Mouse (Mus musculus): Measurements from ENCODE around the gene Ajm1. TPM values are rescaled to one million over a fixed set of nuclear protein-coding genes. Genes with fewer than 3 reads are reported as not detected.

The Ajm1 gene
- polyA plus RNA-seq, 1 experiment = 0.11 TPM

DNA sequence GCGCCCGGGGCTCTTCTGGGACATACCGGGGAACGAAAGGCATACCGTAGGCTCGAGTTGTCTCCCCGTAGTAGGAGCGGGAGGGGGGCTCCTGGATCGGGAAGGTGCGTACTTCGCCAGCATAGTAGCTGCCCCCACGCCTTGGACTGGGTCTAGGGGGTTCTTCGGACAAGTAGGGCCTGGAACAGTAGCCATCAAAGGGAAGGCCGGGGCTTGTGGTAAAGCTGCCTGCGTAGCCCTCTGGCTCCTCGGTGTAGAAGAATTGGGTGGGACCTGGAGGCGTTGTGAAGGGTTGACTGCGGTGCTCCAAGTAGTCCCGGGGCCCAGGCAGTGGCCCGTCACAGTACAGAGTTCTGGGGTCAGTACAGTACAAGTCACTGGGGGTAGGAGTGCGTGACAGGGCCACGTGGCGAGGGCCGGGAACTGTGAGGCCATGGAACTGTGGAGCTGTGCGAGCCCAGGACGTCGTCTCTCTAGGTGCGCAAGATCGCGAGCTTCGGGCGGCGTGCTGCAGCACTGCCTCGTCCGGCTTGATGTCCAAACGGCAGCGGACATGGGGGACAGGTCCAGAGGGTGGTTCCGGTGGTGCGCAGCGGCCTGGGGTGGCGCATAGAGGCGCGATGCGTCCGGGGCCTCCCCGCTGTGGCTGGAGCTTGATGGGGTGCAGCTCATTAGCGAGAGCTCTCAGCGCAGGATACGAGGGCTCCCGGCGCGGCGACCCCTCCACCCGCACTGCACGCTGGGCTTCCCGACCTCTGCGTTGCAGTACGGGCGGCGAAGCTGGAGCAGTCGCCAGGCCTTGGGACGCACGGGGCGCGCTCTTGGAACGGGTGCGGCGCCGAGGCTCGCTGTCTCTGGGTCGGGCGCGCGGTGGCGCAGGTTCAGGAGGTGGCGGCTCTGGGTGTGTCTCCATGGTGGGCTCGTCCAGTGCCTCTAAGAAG is 2.5 kb downstream of the Ajm1 start:
- H3K27ac ChIP-seq (ENCODE audit: control insufficient read depth, insufficient read depth, low read depth, low read length) = no peak overlapping the region
- H3K36me3 ChIP-seq (ENCODE audit: control insufficient read depth, insufficient read depth, low read length) = no peaks in the 10 kb centered on the region; the same call in 1 of the 2 replicates
- no peaks in the 10 kb centered on the region for H3K27me3 ChIP-seq (ENCODE audit: control insufficient read depth, insufficient read depth, low read length)
- TF ChIP-seq CTCF (IDR thresholded peaks at IDR 0.05; ENCODE audit: control insufficient read depth, insufficient read depth, insufficient replicate concordance, low read depth, low read length) (no peak), POLR2A (IDR thresholded peaks at IDR 0.05; ENCODE audit: control insufficient read depth, low read depth, low read length) (no peak; the same call in 1 of the 2 replicates)
- H3K4me1 ChIP-seq (ENCODE audit: control insufficient read depth, insufficient read depth, low read length) = peaks cover 58% of the 10 kb centered on the region
- H3K4me3 ChIP-seq (ENCODE audit: control insufficient read depth, low read depth, low read length) = peak overlapping the region; percentile 26

DNA sequence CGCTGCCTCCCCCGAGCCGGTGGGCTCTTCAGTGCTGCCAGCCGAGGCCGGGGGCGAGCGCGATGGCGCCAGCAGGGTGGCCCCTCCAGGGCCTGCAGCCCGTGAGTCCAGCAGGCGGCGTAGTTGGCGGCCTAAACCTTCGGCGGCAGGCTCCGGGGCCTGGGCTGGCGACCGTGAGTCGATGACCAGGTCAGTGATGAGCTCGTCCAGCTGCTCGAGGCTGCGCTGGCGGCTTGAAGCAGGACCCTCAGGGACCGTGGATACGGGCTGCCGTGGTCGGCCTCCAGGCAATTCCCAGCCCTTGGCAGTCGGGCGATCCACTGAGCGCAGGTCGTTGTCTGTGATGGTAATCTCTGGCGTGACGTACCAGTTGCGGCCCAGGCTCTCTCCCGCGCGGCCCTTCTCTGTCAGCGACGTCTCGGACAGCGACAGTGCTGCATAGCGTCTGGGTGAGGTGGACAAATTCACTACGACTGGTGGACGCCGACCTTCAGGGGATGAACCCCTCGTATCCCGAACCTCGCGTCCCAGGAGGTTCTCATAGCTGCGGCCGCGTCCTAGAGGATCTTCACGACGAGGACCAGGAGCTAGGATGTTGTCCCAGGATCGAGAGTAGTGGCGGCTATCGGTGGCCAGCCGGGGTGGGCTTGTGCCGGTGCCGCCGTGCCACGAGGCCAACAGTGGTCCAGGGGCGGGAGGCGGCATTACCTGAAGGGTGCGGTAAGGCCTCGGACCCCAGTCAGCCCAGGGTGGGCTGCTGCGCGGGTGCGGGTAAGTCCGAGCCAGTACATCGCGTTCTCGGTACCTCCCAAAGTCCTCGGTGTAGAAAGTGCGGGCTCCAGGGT is 3.4 kb downstream of the Ajm1 start:
- TF ChIP-seq CTCF (IDR thresholded peaks at IDR 0.05; ENCODE audit: control insufficient read depth, insufficient read depth, insufficient replicate concordance, low read depth, low read length) (no peak), POLR2A (IDR thresholded peaks at IDR 0.05; ENCODE audit: control insufficient read depth, low read depth, low read length) (no peak)
- Histone ChIP-seq H3K27ac (ENCODE audit: control insufficient read depth, insufficient read depth, low read depth, low read length) (no peak overlapping the region), H3K27me3 (ENCODE audit: control insufficient read depth, insufficient read depth, low read length) (no peaks in the 10 kb centered on the region), H3K36me3 (ENCODE audit: control insufficient read depth, insufficient read depth, low read length) (no peaks in the 10 kb centered on the region), H3K4me1 (ENCODE audit: control insufficient read depth, insufficient read depth, low read length) (peaks cover 61% of the 10 kb centered on the region), H3K4me3 (ENCODE audit: control insufficient read depth, low read depth, low read length) (peak overlapping the region; percentile 37)

DNA sequence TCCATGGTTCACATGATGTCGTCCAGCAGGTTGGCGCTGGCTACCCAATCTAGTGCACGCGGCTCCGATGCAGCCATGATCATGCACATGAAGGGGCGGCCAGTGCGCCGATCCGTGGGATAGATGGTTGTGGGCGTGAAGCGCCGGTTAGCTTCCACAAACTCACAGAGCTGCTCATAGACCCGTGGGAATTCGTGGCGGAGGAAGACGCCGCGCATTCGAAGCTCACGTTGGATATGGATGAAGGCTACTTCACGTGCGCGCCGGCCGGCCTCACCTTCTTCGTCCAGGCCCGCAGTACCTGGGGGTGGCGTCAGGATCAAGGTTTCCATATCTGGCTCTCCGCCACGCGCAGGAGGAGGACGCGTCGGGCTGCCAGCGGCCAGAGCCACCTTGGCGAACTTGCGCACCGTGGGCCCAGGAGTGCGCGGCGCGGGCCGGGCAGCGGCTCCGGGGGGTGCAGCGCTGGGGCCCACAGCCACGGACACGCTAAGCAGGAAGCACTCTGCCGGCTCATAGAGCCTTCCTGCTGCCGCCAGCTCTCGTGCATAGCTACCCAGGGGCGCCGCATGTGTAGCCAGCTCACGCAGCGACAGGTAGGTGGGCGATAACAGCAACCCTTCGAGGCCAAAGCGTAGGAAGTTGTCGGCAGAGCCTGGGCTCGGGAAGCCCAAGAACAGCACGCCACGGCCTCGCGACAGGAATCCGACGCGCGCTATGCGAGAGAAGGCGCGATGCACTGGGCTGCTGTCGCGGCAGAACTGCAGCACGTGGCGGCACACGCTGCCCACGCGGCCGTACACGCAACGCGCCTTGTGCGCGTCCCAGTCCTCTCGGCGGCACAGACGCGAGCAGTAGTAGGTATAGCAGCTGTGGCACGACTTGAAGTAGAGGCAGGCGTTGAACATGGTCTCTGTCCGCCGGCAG is 4.3 kb downstream of the Ajm1 start:
- TF ChIP-seq CTCF (IDR thresholded peaks at IDR 0.05; ENCODE audit: control insufficient read depth, insufficient read depth, insufficient replicate concordance, low read depth, low read length) (no peak), POLR2A (IDR thresholded peaks at IDR 0.05; ENCODE audit: control insufficient read depth, low read depth, low read length) (no peak)
- Histone ChIP-seq H3K27ac (ENCODE audit: control insufficient read depth, insufficient read depth, low read depth, low read length) (no peak overlapping the region), H3K27me3 (ENCODE audit: control insufficient read depth, insufficient read depth, low read length) (no peaks in the 10 kb centered on the region), H3K4me1 (ENCODE audit: control insufficient read depth, insufficient read depth, low read length) (peaks cover 61% of the 10 kb centered on the region), H3K4me3 (ENCODE audit: control insufficient read depth, low read depth, low read length) (peak overlapping the region; percentile 37), H3K36me3 (ENCODE audit: control insufficient read depth, insufficient read depth, low read length) (no peaks in the 10 kb centered on the region)

DNA sequence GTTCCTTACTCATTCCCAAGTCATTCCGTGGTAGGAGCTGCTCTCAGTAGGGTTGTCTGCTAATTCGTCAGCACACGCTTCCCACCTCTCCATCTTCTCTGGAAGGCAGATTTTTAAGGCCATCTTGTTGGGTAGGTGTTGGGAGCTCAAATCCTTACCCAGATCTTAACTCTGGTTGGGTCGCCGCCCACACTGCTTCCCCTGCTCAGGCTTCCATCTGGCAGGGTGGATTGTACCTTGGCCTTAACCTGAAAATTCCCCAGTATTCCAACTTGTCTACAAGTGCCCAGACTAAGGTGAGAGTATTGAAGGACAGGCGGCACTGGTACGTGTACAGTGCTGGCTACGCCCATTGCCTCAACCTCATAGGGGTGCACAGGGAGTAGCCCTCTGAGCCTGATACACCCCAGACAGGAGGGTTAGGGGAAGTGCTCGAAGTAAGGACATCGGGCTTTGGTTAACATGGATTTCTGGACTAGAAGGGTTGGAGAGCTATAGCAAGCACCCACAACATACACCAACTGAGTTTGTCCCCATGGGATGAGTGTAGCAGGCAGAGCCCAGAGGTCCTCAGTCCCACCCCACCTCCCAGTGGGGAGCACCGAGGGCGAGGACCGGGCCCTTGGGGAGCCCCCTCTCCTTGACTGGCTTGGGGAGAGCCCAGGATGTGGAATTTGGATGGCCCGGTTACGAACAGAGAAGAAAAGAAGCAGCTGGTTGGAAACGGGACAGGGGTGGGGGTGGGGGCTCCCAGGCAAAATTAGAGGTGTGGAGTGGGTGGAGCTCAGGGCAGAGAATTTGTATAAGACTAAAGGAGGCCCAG is 5.3 kb downstream of the Ajm1 start:
- Histone ChIP-seq H3K27ac (ENCODE audit: control insufficient read depth, insufficient read depth, low read depth, low read length) (no peak overlapping the region), H3K4me3 (ENCODE audit: control insufficient read depth, low read depth, low read length) (no peak overlapping the region), H3K27me3 (ENCODE audit: control insufficient read depth, insufficient read depth, low read length) (no peaks in the 10 kb centered on the region), H3K4me1 (ENCODE audit: control insufficient read depth, insufficient read depth, low read length) (peaks cover 58% of the 10 kb centered on the region), H3K36me3 (ENCODE audit: control insufficient read depth, insufficient read depth, low read length) (no peaks in the 10 kb centered on the region)
- no peak for TF ChIP-seq POLR2A (IDR thresholded peaks at IDR 0.05; ENCODE audit: control insufficient read depth, low read depth, low read length)
- no peak for TF ChIP-seq CTCF (IDR thresholded peaks at IDR 0.05; ENCODE audit: control insufficient read depth, insufficient read depth, insufficient replicate concordance, low read depth, low read length)

DNA sequence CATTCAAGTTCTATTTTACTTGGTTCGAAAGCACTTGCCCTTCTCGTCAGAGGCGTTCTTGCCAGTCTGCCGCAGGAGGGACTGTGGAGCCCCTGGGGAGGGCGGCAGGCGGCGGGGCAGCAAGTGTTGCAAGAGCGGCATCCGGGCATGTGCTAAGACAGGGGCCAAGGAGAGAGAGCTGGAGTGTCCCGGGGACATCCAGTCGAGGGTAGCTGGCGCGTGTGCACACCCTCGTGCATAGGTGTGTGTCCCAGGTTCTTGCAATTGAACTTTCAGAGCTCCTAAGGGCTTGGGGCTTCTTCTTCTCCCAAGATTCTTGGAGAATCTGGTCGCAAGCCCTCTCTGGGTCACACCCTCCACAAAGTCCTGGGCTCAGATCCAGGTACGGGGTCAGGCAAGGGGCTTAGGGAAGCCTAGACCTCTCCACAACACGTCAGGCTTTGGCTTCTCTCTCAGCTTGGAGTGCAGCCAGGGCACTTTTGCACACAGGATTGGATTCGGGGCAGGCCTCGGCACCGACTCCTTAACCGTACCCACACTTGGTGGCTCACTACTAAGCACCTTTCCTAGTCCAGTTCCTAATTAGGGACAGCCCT is 6.0 kb downstream of the Ajm1 start:
- peak overlapping the region; percentile 5; the same call in 1 of the 2 replicates for H3K4me3 ChIP-seq (ENCODE audit: control insufficient read depth, low read depth, low read length)
- no peaks in the 10 kb centered on the region for H3K36me3 ChIP-seq (ENCODE audit: control insufficient read depth, insufficient read depth, low read length)
- TF ChIP-seq POLR2A (IDR thresholded peaks at IDR 0.05; ENCODE audit: control insufficient read depth, low read depth, low read length) (no peak), CTCF (IDR thresholded peaks at IDR 0.05; ENCODE audit: control insufficient read depth, insufficient read depth, insufficient replicate concordance, low read depth, low read length) (no peak)
- H3K4me1 ChIP-seq (ENCODE audit: control insufficient read depth, insufficient read depth, low read length) = peaks cover 54% of the 10 kb centered on the region
- no peaks in the 10 kb centered on the region for H3K27me3 ChIP-seq (ENCODE audit: control insufficient read depth, insufficient read depth, low read length)
- no peak overlapping the region for H3K27ac ChIP-seq (ENCODE audit: control insufficient read depth, insufficient read depth, low read depth, low read length)

Measured in testis, adult 2 months (tissue).